Mouse (Mus musculus): ENCODE measurements around the gene Synj2. TPM values are rescaled to one million over a fixed set of nuclear protein-coding genes. Genes with fewer than 3 reads are reported as not detected.

Synj2 gene
- total RNA-seq (2021): 10 to 100 TPM; 26.3 to 36.9 TPM
- long read RNA-seq, experiment 1, full-length matches to known transcripts: 2 of 22 reads
- long read RNA-seq, experiment 1, partial matches to known transcripts: 12 of 22 reads
- long read RNA-seq, experiment 1, other reads (novel, unspliced or antisense): 8 of 22 reads
- long read RNA-seq, experiment 2, full-length matches to known transcripts: 1 of 22 reads
- long read RNA-seq, experiment 2, partial matches to known transcripts: 9 of 22 reads
- long read RNA-seq, experiment 2, other reads (novel, unspliced or antisense): 12 of 22 reads

DNA sequence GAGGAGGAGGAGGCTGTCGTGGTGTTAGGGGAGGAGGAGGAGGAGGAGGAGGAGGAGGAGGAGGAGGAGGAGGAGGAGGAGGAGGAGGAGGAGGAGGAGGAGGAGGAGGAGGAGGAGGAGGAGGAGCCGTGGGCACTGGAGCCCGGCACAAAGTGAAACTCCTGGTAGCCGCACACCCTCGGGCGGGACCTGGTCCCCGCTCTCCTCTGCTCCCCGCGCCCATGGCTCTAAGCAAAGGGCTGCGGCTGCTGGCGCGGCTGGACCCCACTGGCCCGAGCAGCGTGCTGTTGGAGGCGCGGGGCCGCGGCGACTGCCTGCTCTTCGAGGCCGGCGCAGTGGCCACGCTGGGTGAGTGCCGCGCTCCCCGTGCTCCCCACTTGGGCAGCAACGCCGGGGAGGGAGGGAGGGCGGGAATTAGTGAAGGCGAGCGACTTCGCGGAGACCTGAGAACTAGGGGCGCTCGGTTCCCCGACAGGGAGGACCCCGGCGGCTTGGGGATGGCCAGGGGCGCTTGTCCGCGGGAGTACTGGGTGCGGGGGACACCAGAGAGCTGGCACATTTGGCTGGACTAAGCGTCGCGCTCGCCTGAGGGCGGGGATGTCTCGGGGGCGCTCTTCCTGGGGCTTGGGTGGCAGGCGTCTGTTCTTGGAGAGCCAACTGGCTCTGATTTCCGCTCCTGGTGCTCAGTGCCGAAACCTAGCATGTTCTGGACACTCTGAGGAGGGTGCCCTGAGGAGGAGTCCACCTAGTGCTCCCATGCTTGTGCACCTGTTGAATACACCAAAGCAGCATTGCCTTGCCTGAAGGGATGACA lies at the start of gene Synj2:
TSS of gene Synj2 (plus strand) at position 51 of the 814 bp plus-strand sequence.
- peak within 1 kb of the TSS; percentile 89 for H3K27ac ChIP-seq
- peak; percentile 82 for DNase-seq
- intact Hi-C loops (cut with DNase I): loop anchor here (1.0 to 2.0 kb wide), 2 partner anchors 37 to 78 kb away; no protein-coding TSS in a partner anchor

GRCm38 (mm10) chr17:5891933-5892683 lies 49.0 kb upstream of the Synj2 start:
- no peak for DNase-seq
- H3K4me3 ChIP-seq: no peak overlapping the region
- TF ChIP-seq CTCF (IDR thresholded peaks at IDR 0.05): no peak
- intact Hi-C loops (cut with DNase I): loop anchor here (5.0 kb wide), 1 partner anchor 50 kb away; the partner anchor contains the start of gene Snx9
- no peak overlapping the region for H3K27ac ChIP-seq

More for the DNA sequence above, at the start of gene Synj2:
- peak within 1 kb of the TSS; percentile 96 for H3K4me3 ChIP-seq
- no peak for TF ChIP-seq CTCF (IDR thresholded peaks at IDR 0.05)

GRCm38 (mm10) chr17:5893092-5893491 lies 48.0 kb upstream of the Synj2 start:
- TF ChIP-seq CTCF (IDR thresholded peaks at IDR 0.05): no peak
- no peak overlapping the region for H3K27ac ChIP-seq
- DNase-seq: no peak
- intact Hi-C loops (cut with DNase I): loop anchor here (5.0 kb wide), 1 partner anchor 51 kb away; the partner anchor contains the start of gene Snx9
- H3K4me3 ChIP-seq: no peak overlapping the region

DNA sequence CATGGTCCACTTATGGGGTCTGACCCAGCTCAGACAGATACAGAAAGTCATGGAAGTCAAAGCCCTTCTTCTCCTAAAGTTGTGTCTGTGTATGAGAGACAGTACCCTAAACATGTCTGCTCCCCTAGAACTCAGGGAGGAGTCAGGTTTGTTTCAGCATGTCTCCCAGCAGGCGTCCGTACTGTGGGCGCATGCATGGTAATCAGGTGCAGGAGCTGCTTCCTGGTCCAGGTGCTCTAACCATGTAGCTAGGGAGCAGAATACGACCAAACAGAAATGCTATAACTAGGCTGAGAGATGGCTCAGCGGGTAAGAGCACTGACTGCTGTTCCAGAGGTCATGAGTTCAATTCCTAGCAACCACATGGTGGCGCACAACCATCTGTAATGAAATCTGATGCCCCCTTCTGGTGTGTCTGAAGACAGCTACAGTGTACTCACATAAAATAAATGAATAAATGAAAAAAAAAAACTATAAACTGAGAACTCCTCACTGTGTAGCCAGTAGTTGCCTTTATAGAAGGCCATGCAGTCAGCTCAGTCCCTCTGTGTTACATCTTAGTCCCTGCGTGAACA lies 47.4 kb upstream of the Synj2 start:
- TF ChIP-seq CTCF (IDR thresholded peaks at IDR 0.05): peak; percentile 14; the same call in 1 of the 2 replicates
- Histone ChIP-seq H3K27ac (no peak overlapping the region), H3K4me3 (no peak overlapping the region)
- intact Hi-C loops (cut with DNase I): loop anchor here (5.0 kb wide), 1 partner anchor 51 kb away; the partner anchor contains the start of gene Snx9
- DNase-seq: no peak

- no peak for DNase-seq
- Histone ChIP-seq H3K4me3 (no peak overlapping the region), H3K27ac (no peak overlapping the region)
- TF ChIP-seq CTCF (IDR thresholded peaks at IDR 0.05): no peak
- intact Hi-C loops (cut with DNase I): no loop called here
Observed at GRCm38 (mm10) chr17:5896066-5896465, 45.0 kb upstream of the Synj2 start.

GRCm38 (mm10) chr17:5896607-5897006 lies 44.5 kb upstream of the Synj2 start:
- no peak for TF ChIP-seq CTCF (IDR thresholded peaks at IDR 0.05)
- DNase-seq: no peak
- intact Hi-C loops (cut with DNase I): no loop called here
- Histone ChIP-seq H3K4me3 (no peak overlapping the region), H3K27ac (no peak overlapping the region)

- intact Hi-C loops (cut with DNase I): no loop called here
- no peak overlapping the region for H3K27ac ChIP-seq
- no peak for DNase-seq
- no peak for TF ChIP-seq CTCF (IDR thresholded peaks at IDR 0.05)
- H3K4me3 ChIP-seq: no peak overlapping the region
Observed at GRCm38 (mm10) chr17:5897326-5898200, 43.5 kb upstream of the Synj2 start.

DNA sequence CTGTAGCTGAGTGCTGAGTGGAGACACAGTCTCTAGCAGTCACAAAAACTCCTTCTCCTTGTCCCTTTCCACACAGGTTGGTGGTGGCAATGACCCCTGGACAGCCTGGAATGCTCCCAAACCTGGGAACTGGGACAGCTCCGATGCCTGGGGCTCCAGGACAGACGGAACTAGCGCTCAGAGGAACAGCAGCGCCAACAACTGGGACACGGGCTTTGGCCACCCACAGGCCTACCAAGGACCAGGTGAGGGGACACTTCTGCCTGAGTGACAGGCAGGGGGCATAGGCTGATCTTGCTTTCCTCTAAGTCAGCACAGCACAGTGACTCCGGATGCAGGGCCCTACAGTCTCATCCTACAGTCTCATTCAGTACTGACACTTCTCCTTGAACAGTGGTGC lies 41.8 kb upstream of the Synj2 start:
- no peak for TF ChIP-seq CTCF (IDR thresholded peaks at IDR 0.05)
- no peak overlapping the region for H3K4me3 ChIP-seq
- no peak for DNase-seq
- intact Hi-C loops (cut with DNase I): no loop called here
- no peak overlapping the region for H3K27ac ChIP-seq

DNA sequence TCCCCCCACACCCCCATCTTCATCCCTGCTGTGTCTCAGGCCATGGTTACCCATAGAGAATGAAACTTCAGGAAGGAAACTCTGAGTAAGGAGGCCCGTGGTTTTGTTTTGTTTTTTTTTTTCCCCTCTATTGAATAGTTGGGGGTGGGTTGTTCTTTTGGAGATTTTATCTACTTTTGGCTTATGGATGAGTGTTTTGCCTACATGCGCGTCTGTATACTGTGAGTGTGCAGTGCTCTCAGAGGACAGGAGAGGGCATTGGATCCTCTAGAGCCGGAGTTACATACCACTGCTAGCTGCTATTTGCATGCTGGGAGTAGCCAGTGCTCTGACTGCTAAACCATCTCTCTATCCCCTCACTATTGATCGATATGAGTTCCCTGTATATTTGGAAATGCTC lies 39.7 kb upstream of the Synj2 start:
- no peak for TF ChIP-seq CTCF (IDR thresholded peaks at IDR 0.05)
- intact Hi-C loops (cut with DNase I): no loop called here
- no peak overlapping the region for H3K4me3 ChIP-seq
- H3K27ac ChIP-seq: no peak overlapping the region
- no peak for DNase-seq

DNA sequence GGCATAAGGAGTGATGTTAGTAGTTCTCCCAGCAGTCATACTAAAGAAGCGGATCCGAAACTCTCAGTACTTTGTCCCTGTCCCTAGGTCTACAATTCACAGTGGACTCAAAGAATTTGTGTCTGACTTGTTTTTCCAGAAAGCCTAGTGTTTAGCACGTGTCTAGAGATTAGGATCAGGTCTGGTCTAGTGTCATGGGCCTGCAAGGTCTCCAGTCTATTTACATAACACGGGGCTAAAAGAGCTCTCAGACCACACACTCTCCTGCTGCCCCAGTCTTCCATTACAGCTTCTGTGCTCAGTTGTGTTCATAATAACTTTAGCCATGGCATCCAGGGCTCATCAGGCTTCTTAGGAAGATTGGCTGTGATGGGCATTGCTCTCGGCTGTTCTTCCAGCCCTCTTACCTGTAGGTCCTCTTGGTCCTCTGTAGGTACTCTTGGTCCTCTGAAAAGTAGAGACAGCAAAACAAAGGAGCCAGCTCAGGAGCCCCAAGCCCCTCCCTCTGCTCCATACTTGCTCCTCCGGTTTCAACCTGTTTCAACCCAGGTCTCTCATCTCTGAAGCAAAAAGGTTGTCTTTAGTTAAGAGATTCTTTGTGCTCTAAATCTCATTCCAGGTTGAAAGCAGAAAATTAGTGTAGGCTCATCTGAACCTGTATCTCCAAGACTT lies 37.3 kb upstream of the Synj2 start:
- no peak for DNase-seq
- H3K4me3 ChIP-seq: no peak overlapping the region
- H3K27ac ChIP-seq: no peak overlapping the region
- intact Hi-C loops (cut with DNase I): no loop called here
- no peak for TF ChIP-seq CTCF (IDR thresholded peaks at IDR 0.05)

DNA sequence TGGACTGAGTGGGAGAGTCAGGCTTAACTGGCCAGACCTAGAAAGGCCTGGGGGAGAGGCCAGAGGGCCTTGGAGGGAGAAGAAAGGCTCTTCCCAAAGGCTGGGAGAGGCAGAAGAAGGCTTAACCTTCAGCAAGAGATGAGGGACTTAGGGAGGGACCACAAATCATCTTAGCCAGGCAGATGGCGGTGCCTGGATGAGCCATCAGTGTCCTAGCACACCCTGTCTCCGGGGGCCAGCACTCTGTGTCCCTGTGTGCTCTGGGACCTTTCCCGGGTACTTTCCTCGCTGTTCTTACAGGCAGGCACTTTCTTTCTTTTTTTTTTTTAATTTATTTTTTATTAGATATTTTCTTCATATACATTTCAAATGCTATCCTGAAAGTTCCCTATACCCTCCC lies 31.4 kb upstream of the Synj2 start:
- Histone ChIP-seq H3K4me3 (no peak overlapping the region), H3K27ac (no peak overlapping the region)
- no peak for DNase-seq
- intact Hi-C loops (cut with DNase I): no loop called here
- TF ChIP-seq CTCF (IDR thresholded peaks at IDR 0.05): no peak

Measured in gastrocnemius, adult 2 months (tissue).